Comparison of ENCODE assay signal across 10 mouse cellular contexts in genomic region chr14:46019240-46020025, GRCm38 (mm10).
DNase-seq lines count a peak whose midpoint lies in the region; ATAC-seq and TF ChIP-seq lines count a peak whose summit lies in the region.
"Had no signal": no experiment of that assay in that cellular context is flagged by ENCODE, and none has a peak within 500 bp of the region (broad histone marks: within the 10 kb centered on the region; RNA-seq: fewer than 3 reads in every experiment).

No protein-coding gene starts in this region.

- no peaks in the 10 kb centered on the region for H3K9me3 ChIP-seq in midbrain, postnatal 0 days (ENCODE audit: low read length)
- H3K9me3 ChIP-seq in midbrain, embryonic 16.5 days (replicated peaks; ENCODE audit: control insufficient read depth, low read length, poor library complexity, severe bottlenecking): no peaks in the 10 kb centered on the region
- no peaks in the 10 kb centered on the region for H3K9me3 ChIP-seq in lung, postnatal 0 days (ENCODE audit: low read length)
- H3K9me3 ChIP-seq: neural tube, embryonic 12.5 days had no signal

- H3K27ac ChIP-seq in midbrain, postnatal 0 days (ENCODE audit: low read depth, low read length): no peak overlapping the region
- H3K27ac ChIP-seq in midbrain, embryonic 16.5 days (ENCODE audit: low read length): no peak overlapping the region
- no peak overlapping the region for H3K27ac ChIP-seq in lung, postnatal 0 days (ENCODE audit: low read length)
- H3K27ac ChIP-seq: neural tube, embryonic 12.5 days had no signal

- no peaks in the 10 kb centered on the region for H3K4me1 ChIP-seq in midbrain, postnatal 0 days (ENCODE audit: insufficient read depth, low read length)
- no peaks in the 10 kb centered on the region for H3K4me1 ChIP-seq in midbrain, embryonic 16.5 days (ENCODE audit: control insufficient read depth, insufficient read depth, low read length)
- H3K4me1 ChIP-seq in lung, postnatal 0 days (ENCODE audit: insufficient read depth, low read depth, low read length): no peaks in the 10 kb centered on the region; the same call in 1 of the 2 replicates
- H3K4me1 ChIP-seq: neural tube, embryonic 12.5 days had no signal

- 68% methylated on average over 14 of the region's 14 CpGs for WGBS in midbrain, postnatal 0 days
- WGBS in midbrain, embryonic 16.5 days: 65% methylated on average over 14 of the region's 14 CpGs
- 46% methylated on average over 14 of the region's 14 CpGs for WGBS in lung, postnatal 0 days

- TF ChIP-seq EP300 in lung, postnatal 0 days (IDR thresholded peaks at IDR 0.05): 0 out of 2 replicates have a peak, but pooled peaks have one; percentile 17

- intact Hi-C loops in heart, postnatal 25 days (cut with DNase I): no loop called here

- H3K36me3 ChIP-seq in midbrain, postnatal 0 days (ENCODE audit: insufficient read depth, low read length): no peaks in the 10 kb centered on the region
- H3K36me3 ChIP-seq in midbrain, embryonic 16.5 days (ENCODE audit: control insufficient read depth, insufficient read depth, low read length): no peaks in the 10 kb centered on the region
- no peaks in the 10 kb centered on the region for H3K36me3 ChIP-seq in lung, postnatal 0 days (ENCODE audit: insufficient read depth, low read length)
- H3K36me3 ChIP-seq: neural tube, embryonic 12.5 days had no signal

- H3K4me3 ChIP-seq in midbrain, postnatal 0 days (ENCODE audit: low read depth, low read length): no peak overlapping the region
- no peak overlapping the region for H3K4me3 ChIP-seq in midbrain, embryonic 16.5 days (ENCODE audit: low read depth, low read length)
- H3K4me3 ChIP-seq in lung, postnatal 0 days (ENCODE audit: low read depth, low read length): no peak overlapping the region
- H3K4me3 ChIP-seq: neural tube, embryonic 12.5 days had no signal

- no peak overlapping the region for H3K4me2 ChIP-seq in midbrain, postnatal 0 days (ENCODE audit: low read depth, low read length, poor library complexity, severe bottlenecking)
- H3K4me2 ChIP-seq in midbrain, embryonic 16.5 days (ENCODE audit: low read length): no peak overlapping the region
- no peak overlapping the region for H3K4me2 ChIP-seq in lung, postnatal 0 days (replicated peaks; ENCODE audit: low read depth, low read length)
- H3K4me2 ChIP-seq: neural tube, embryonic 12.5 days had no signal

- ATAC-seq in midbrain, postnatal 0 days (ENCODE audit: low FRiP score): no peak
- no peak for ATAC-seq in midbrain, embryonic 16.5 days
- peak; percentile 26; the same call in 1 of the 2 replicates for ATAC-seq in lung, postnatal 0 days

- TF ChIP-seq CTCF in midbrain, postnatal 0 days (IDR thresholded peaks at IDR 0.05): no peak
- TF ChIP-seq CTCF in lung, postnatal 0 days (IDR thresholded peaks at IDR 0.05): no peak

- DNase-seq in gastrocnemius, postnatal 25 days: peak; percentile 6
- DNase-seq in gastrocnemius, adult 8-10 months (ENCODE audit: low spot score in 2 of 2): no peak
- DNase-seq in midbrain, postnatal 0 days (ENCODE audit: low spot score): peak; percentile 28
- DNase-seq in lung, postnatal 0 days (ENCODE audit: low spot score): peak; percentile 32
- no peak for DNase-seq in frontal cortex, adult 2 months (ENCODE audit: extremely low spot score in 1 of 2, low spot score in 1 of 2)
- no peak for DNase-seq in thymus, postnatal 25 days
- DNase-seq in heart, postnatal 25 days (ENCODE audit: low spot score): no peak
- DNase-seq: B cell, adult 2 months had no signal

- no peak overlapping the region for H3K9ac ChIP-seq in midbrain, postnatal 0 days (replicated peaks; ENCODE audit: low read length, poor library complexity, severe bottlenecking)
- H3K9ac ChIP-seq in midbrain, embryonic 16.5 days (ENCODE audit: low read depth, low read length): no peak overlapping the region
- H3K9ac ChIP-seq in lung, postnatal 0 days (replicated peaks; ENCODE audit: low read depth): no peak overlapping the region
- H3K9ac ChIP-seq: neural tube, embryonic 12.5 days had no signal

- H3K27me3 ChIP-seq in midbrain, postnatal 0 days (ENCODE audit: insufficient read depth, low read length): no peaks in the 10 kb centered on the region
- H3K27me3 ChIP-seq in midbrain, embryonic 16.5 days (ENCODE audit: control insufficient read depth, insufficient read depth, low read depth, low read length): no peaks in the 10 kb centered on the region
- H3K27me3 ChIP-seq in lung, postnatal 0 days (replicated peaks; ENCODE audit: insufficient read depth, low read length): no peaks in the 10 kb centered on the region
- H3K27me3 ChIP-seq: neural tube, embryonic 12.5 days had no signal

Comparison
In these comparisons a context has a peak if more than half of its experiments do, and no peak if none do; other contexts are left out.
1. DNase-seq: peak in gastrocnemius, postnatal 25 days (single experiment), midbrain, postnatal 0 days (single experiment) and lung, postnatal 0 days (single experiment); none in gastrocnemius, adult 8-10 months (0 of 2), frontal cortex, adult 2 months (0 of 2), thymus, postnatal 25 days (single experiment) and heart, postnatal 25 days (single experiment).